In the genomic region with DNA sequence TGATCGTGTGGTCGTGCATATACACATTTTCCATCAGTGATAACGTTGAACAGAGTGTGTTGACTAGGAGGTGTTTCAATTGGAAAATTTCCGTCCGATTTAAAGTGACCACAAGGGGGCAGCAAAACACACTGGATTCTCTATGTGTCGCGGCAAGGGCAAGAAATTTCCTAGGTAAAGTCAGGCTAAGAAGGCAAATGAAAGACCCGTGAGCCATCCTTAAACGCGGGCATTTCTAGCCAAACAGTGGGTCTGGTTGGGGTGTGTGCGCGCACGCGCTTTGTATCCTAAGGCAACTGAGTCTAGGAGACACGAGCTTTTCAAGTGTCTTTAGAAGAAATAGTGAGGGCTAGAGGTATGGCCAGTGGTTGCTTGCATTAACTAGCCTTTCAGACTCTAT, we compare ENCODE assay signal across 8 mouse cellular contexts.
DNase-seq lines count a peak whose midpoint lies in the region; ATAC-seq lines count a peak whose summit lies in the region.

No protein-coding gene starts in this region.

- no peaks in the 10 kb centered on the region for H3K27me3 ChIP-seq in hindbrain, embryonic 11.5 days (ENCODE audit: control insufficient read depth, insufficient read depth, low read length)

- no peak overlapping the region for H3K9ac ChIP-seq in hindbrain, embryonic 11.5 days (ENCODE audit: low read depth, low read length)

- no peaks in the 10 kb centered on the region for H3K4me1 ChIP-seq in hindbrain, embryonic 11.5 days (replicated peaks; ENCODE audit: control insufficient read depth, insufficient read depth, low read length)

- WGBS in hindbrain, embryonic 11.5 days, result 11% methylated on average over 15 of the region's 15 CpGs

- H3K4me2 ChIP-seq in hindbrain, embryonic 11.5 days (replicated peaks; ENCODE audit: low read depth, low read length), result no peak overlapping the region; the same call in 1 of the 2 replicates

- no peak overlapping the region for H3K4me3 ChIP-seq in hindbrain, embryonic 11.5 days (ENCODE audit: low read depth, low read length)

- peak; percentile 60 for DNase-seq in Muller cell, postnatal 12 days (ENCODE audit: inconsistent ontology term)
- peak; percentile 71 for DNase-seq in cerebellum, adult 9-10 months
- peak; percentile 65 to 95 for DNase-seq in frontal cortex, adult 2 months (ENCODE audit: extremely low spot score in 1 of 2, low spot score in 1 of 2)
- peak; percentile 92 for DNase-seq in hindbrain, embryonic 11.5 days (ENCODE audit: low spot score)
- peak; percentile 85 to 87 for DNase-seq in layer of hippocampus, postnatal 10 days (ENCODE audit: low spot score in 2 of 2)
- peak; percentile 75 for DNase-seq in lung, postnatal 10 days
- peak; percentile 30 for DNase-seq in ovary, postnatal 36 days (ENCODE audit: low spot score)
- DNase-seq in thymus, postnatal 25 days, result peak; percentile 47

- no peaks in the 10 kb centered on the region for H3K36me3 ChIP-seq in hindbrain, embryonic 11.5 days (ENCODE audit: control insufficient read depth, insufficient read depth, low read length)

- H3K27ac ChIP-seq in hindbrain, embryonic 11.5 days (ENCODE audit: low read depth, low read length), result no peak overlapping the region

- H3K9me3 ChIP-seq in hindbrain, embryonic 11.5 days (ENCODE audit: control insufficient read depth, low read length), result no peaks in the 10 kb centered on the region

- ATAC-seq in hindbrain, embryonic 11.5 days (ENCODE audit: low FRiP score), result peak; percentile 35; the same call in 1 of the 2 replicates

Comparison
In these comparisons a context has a peak if more than half of its experiments do, and no peak if none do; other contexts are left out.
1. DNase-seq: peak in every context shown above with its lines; median percentile 92 in hindbrain, embryonic 11.5 days; 86 in layer of hippocampus, postnatal 10 days; 80 in frontal cortex, adult 2 months; 75 in lung, postnatal 10 days; 71 in cerebellum, adult 9-10 months; 60 in Muller cell, postnatal 12 days; 47 in thymus, postnatal 25 days; 30 in ovary, postnatal 36 days.